Mouse (Mus musculus) liver, adult 2 months (tissue): ENCODE data around the gene Ccdc186.

Source experiments
- CTCF ChIP-seq: fragments of 200-500 bp; IDR thresholded peaks from 2 replicates; pipeline ENCODE4 v1.5.1; 2011; ENCODE audit warnings: low read depth, low read length, control low read depth
- POLR2A ChIP-seq: fragments of 200-500 bp; IDR thresholded peaks from 2 replicates; pipeline ENCODE4 v1.6.1; 2011; ENCODE audit warnings: low read length, control low read depth; ENCODE audit not compliant: insufficient read depth; ENCODE audit errors: extremely low read depth

DNA sequence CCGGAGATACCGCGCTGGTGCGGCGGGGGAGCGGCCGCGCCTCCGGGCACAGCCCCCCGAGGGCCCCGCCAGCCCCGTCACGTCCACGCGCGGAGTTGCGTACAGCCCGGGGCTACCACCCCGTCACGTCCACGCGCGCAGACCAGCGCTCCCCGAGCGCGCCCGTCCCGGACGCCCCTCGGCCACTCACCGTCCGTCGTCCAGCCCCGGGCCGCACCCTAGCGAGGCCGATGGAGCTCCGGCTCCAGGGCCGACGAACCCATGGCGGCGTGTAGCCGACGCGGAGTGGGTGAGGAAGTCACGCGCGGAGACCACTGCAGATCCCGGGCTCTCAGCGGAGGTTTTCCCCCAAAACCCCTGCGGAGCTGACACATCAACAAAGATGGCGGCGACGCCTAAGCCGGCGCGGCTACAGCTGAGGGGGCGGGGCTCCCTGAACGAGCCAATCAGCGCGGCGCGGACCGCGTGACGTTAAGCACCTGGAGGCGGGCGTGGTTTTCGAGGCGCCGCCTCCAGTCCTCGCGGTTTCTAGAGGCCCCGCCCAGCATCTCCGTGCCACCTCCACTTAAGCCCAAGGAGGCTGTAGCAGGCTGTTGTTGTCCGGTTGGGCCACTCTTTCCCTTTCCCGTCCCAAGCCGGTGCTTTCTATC is at the start of gene Ccdc186:
- TF ChIP-seq CTCF (no peak), POLR2A (0 out of 2 replicates have a peak, but pooled peaks have one; percentile 49)
